Mouse (Mus musculus) stomach, embryonic 15.5 days (tissue): ENCODE data around the gene Tmcc3. TPM values are rescaled to one million over a fixed set of nuclear protein-coding genes. Genes with fewer than 3 reads are reported as not detected.

Experiments
- ATAC-seq: fragments of 200-750 bp; cut with Nextera tagmentation; 2 replicates; pipeline ENCODE4 v1.8.0; 2017; ENCODE audit warnings: low read depth, moderate number of reproducible peaks, moderate TSS enrichment; ENCODE audit not compliant: insufficient read depth, low FRiP score
- H3K27ac ChIP-seq: fragments of 300-500 bp; sonication (generic); 2 replicates; pipeline ENCODE4 v1.5.1; 2015; ENCODE audit warnings: mild to moderate bottlenecking, inconsistent platforms
- H3K27me3 ChIP-seq: fragments of 300-500 bp; sonication (generic); replicated peaks from 2 replicates; pipeline ENCODE4 v1.6.1; 2015; ENCODE audit warnings: inconsistent platforms
- H3K36me3 ChIP-seq: fragments of 300-500 bp; sonication (generic); 2 replicates; pipeline ENCODE4 v1.6.1; 2015; ENCODE audit warnings: inconsistent platforms
- H3K4me1 ChIP-seq: fragments of 300-500 bp; sonication (generic); 2 replicates; pipeline ENCODE4 v1.6.1; 2015; ENCODE audit warnings: inconsistent platforms
- H3K4me2 ChIP-seq: fragments of 300-500 bp; sonication (generic); 2 replicates; pipeline ENCODE4 v1.6.1; 2015; ENCODE audit warnings: mild to moderate bottlenecking, inconsistent platforms
- H3K4me3 ChIP-seq: fragments of 300-500 bp; sonication (generic); replicated peaks from 2 replicates; pipeline ENCODE4 v1.5.1; 2015; ENCODE audit warnings: inconsistent platforms
- H3K9ac ChIP-seq: fragments of 300-500 bp; sonication (generic); 2 replicates; pipeline ENCODE4 v1.6.1; 2015; ENCODE audit warnings: inconsistent platforms
- H3K9me3 ChIP-seq: fragments of 300-500 bp; sonication (generic); 2 replicates; pipeline ENCODE4 v1.6.1; 2016; ENCODE audit warnings: inconsistent platforms
- WGBS: fragments of 180-500 bp; shearing (Covaris S2); methylation state at CpG from one replicate; pipeline ENCODE4 v1.1.7; 2015; 5-methylcytosine and 5-hydroxymethylcytosine counted together
- polyA plus RNA-seq: library from polyadenylated mRNA; unstranded; fragments of >200 nt; fragmentation: Nextera tagmentation; extraction: Ambion mirVana; gene quantifications from 2 replicates; pipeline ENCODE4 v1.2.1, GENCODE M21; 2015

Tmcc3 gene
- polyA plus RNA-seq, 1 experiment from 2014 or later, result 9.9 TPM

- Histone ChIP-seq H3K9me3 (no peaks in the 10 kb centered on the region), H3K4me2 (no peak overlapping the region), H3K36me3 (no peaks in the 10 kb centered on the region), H3K27me3 (no peaks in the 10 kb centered on the region), H3K27ac (no peak overlapping the region), H3K4me3 (no peak overlapping the region), H3K9ac (no peak overlapping the region), H3K4me1 (no peaks in the 10 kb centered on the region)
- no peak for ATAC-seq
- WGBS, result 61% methylated on average over 9 of the region's 9 CpGs
These were observed 69.1 kb downstream of the Tmcc3 start for GRCm38 (mm10) chr10:94380662-94381392.

GRCm38 (mm10) chr10:94381393-94381740 lies 69.6 kb downstream of the Tmcc3 start:
- no peaks in the 10 kb centered on the region for H3K27me3 ChIP-seq
- H3K9me3 ChIP-seq, result no peaks in the 10 kb centered on the region
- H3K9ac ChIP-seq, result no peak overlapping the region
- H3K4me1 ChIP-seq, result no peaks in the 10 kb centered on the region
- H3K36me3 ChIP-seq, result no peaks in the 10 kb centered on the region
- H3K4me2 ChIP-seq, result no peak overlapping the region
- H3K27ac ChIP-seq, result no peak overlapping the region
- 80% methylated on average over 4 of the region's 4 CpGs for WGBS
- H3K4me3 ChIP-seq, result no peak overlapping the region
- no peak for ATAC-seq

DNA sequence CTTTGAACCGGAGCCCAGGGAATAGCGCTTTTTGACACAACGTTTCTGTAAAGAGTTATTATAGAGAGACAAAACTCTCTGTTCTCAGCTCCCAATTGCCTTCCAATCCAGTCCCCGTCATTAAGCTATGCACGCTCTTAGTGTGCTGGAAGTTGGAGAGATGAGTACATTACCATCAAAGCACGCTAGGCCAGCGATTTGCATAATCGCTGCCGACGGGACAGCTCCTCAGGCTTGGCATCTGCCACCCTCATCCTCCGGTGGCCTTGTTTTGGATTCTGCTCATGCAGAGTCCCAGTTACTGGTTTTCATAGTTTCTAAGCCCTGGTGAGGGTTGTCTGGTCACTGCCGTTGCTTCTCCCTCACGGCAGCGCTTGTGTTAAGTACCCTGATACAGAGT lies 70.9 kb downstream of the Tmcc3 start:
- no peak overlapping the region for H3K9ac ChIP-seq
- no peaks in the 10 kb centered on the region for H3K27me3 ChIP-seq
- ATAC-seq, result no peak
- H3K9me3 ChIP-seq, result no peaks in the 10 kb centered on the region
- no peak overlapping the region for H3K4me2 ChIP-seq
- H3K27ac ChIP-seq, result no peak overlapping the region
- no peak overlapping the region for H3K4me3 ChIP-seq
- H3K4me1 ChIP-seq, result no peaks in the 10 kb centered on the region
- no peaks in the 10 kb centered on the region for H3K36me3 ChIP-seq
- WGBS, result 92% methylated on average over 14 of the region's 14 CpGs

GRCm38 (mm10) chr10:94383565-94383964 lies 71.8 kb downstream of the Tmcc3 start:
- Histone ChIP-seq H3K9me3 (no peaks in the 10 kb centered on the region), H3K4me3 (no peak overlapping the region), H3K4me1 (no peaks in the 10 kb centered on the region), H3K27ac (no peak overlapping the region), H3K27me3 (no peaks in the 10 kb centered on the region), H3K36me3 (no peaks in the 10 kb centered on the region), H3K4me2 (no peak overlapping the region), H3K9ac (no peak overlapping the region)
- WGBS, result 85% methylated on average over 6 of the region's 6 CpGs
- ATAC-seq, result no peak

- H3K4me1 ChIP-seq, result no peaks in the 10 kb centered on the region
- no peaks in the 10 kb centered on the region for H3K9me3 ChIP-seq
- no peak overlapping the region for H3K9ac ChIP-seq
- H3K4me3 ChIP-seq, result no peak overlapping the region
- H3K4me2 ChIP-seq, result no peak overlapping the region
- no peaks in the 10 kb centered on the region for H3K36me3 ChIP-seq
- no peak for ATAC-seq
- WGBS, result 75% methylated on average over 6 of the region's 6 CpGs
- no peak overlapping the region for H3K27ac ChIP-seq
- H3K27me3 ChIP-seq, result no peaks in the 10 kb centered on the region
These were observed 77.5 kb downstream of the Tmcc3 start for GRCm38 (mm10) chr10:94389219-94389618.

DNA sequence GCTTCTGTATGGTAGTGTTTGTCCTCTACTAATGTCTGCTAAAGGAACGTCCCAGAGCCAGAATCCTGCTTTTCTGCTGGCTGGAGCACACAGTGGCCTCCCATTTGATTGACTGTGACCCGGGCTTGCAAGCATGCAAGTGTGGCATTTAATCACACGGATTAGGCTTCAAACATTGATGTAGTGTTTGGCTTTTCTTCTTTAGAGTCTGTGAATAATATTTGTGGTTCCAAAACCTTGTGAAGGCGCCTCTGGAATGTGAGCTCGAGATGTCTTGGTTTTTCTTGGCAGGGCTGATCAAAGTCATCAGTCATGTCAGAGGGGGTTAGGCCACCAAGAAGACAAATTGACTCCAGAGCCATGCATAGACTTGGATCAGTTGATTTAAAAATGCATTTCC lies 79.3 kb downstream of the Tmcc3 start:
- H3K4me1 ChIP-seq, result no peaks in the 10 kb centered on the region
- no peak overlapping the region for H3K27ac ChIP-seq
- H3K4me2 ChIP-seq, result no peak overlapping the region
- WGBS, result 44% methylated on average over 5 of the region's 5 CpGs
- no peak for ATAC-seq
- H3K9ac ChIP-seq, result no peak overlapping the region
- H3K4me3 ChIP-seq, result no peak overlapping the region
- H3K9me3 ChIP-seq, result no peaks in the 10 kb centered on the region
- no peaks in the 10 kb centered on the region for H3K36me3 ChIP-seq
- no peaks in the 10 kb centered on the region for H3K27me3 ChIP-seq

DNA sequence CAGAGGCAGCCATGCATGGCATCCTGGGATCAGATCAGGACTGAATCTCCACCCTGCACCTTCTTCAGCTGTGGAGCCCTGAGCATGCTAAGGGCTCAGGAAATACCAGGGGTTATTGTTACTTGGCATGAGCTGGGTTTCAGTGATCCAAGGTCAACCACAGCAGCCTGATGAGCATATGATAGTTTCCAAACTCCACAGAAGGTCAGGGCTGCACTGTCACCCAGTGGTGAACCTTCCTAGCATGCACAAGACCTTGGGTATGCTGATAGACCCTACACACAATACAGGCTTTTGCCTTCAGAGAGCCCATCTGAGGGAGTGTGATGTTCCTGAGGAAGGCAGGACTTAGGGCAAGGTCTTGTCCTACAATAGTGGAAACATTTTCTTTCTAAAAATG lies 82.5 kb downstream of the Tmcc3 start:
- no peak overlapping the region for H3K4me3 ChIP-seq
- no peaks in the 10 kb centered on the region for H3K27me3 ChIP-seq
- no peak overlapping the region for H3K4me2 ChIP-seq
- no peaks in the 10 kb centered on the region for H3K4me1 ChIP-seq
- no peaks in the 10 kb centered on the region for H3K9me3 ChIP-seq
- no peak overlapping the region for H3K27ac ChIP-seq
- no peaks in the 10 kb centered on the region for H3K36me3 ChIP-seq
- no peak for ATAC-seq
- no peak overlapping the region for H3K9ac ChIP-seq

- Histone ChIP-seq H3K4me3 (no peak overlapping the region), H3K4me1 (no peaks in the 10 kb centered on the region), H3K9me3 (no peaks in the 10 kb centered on the region), H3K27ac (no peak overlapping the region), H3K36me3 (no peaks in the 10 kb centered on the region), H3K27me3 (no peaks in the 10 kb centered on the region), H3K9ac (no peak overlapping the region), H3K4me2 (no peak overlapping the region)
- no peak for ATAC-seq
- 61% methylated on average over 11 of the region's 11 CpGs for WGBS
These were observed 86.3 kb downstream of the Tmcc3 start for GRCm38 (mm10) chr10:94397833-94398596.

DNA sequence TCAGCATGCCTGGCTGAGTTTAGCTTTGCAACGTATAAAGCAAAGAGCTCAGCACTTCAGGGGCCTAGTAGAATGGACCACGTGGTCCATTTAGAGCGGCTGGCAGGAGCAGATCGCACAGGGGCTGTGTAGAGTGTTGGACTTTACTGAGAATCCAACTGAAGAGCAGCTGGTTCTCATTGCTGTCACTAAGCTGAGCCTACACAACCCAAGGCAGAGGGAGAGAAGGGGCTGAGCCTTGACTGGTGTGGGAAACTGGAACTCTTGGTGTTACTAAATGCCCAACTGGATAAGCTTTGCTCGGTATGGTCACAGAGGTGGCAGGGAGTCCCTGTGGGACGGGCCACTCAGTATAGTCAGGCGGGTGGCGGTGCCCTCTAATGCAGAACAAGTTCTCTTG lies 89.1 kb downstream of the Tmcc3 start:
- ATAC-seq, result peak; percentile 53; the same call in 1 of the 2 replicates
- 63% methylated on average over 8 of the region's 8 CpGs for WGBS
- Histone ChIP-seq H3K4me2 (no peak overlapping the region), H3K27ac (peak overlapping the region; percentile 51; the same call in 1 of the 2 replicates), H3K9ac (no peak overlapping the region), H3K27me3 (no peaks in the 10 kb centered on the region), H3K9me3 (no peaks in the 10 kb centered on the region), H3K4me1 (no peaks in the 10 kb centered on the region), H3K36me3 (no peaks in the 10 kb centered on the region), H3K4me3 (no peak overlapping the region)

- WGBS, result 63% methylated on average over 3 of the region's 3 CpGs
- no peak for ATAC-seq
These were observed 93.7 kb downstream of the Tmcc3 start for GRCm38 (mm10) chr10:94405456-94405855.

GRCm38 (mm10) chr10:94406821-94407220 lies 95.1 kb downstream of the Tmcc3 start:
- no peaks in the 10 kb centered on the region for H3K4me1 ChIP-seq

More at GRCm38 (mm10) chr10:94405456-94405855, 93.7 kb downstream of the Tmcc3 start:
- Histone ChIP-seq H3K9ac (no peak overlapping the region), H3K36me3 (no peaks in the 10 kb centered on the region), H3K4me2 (no peak overlapping the region), H3K4me1 (no peaks in the 10 kb centered on the region), H3K4me3 (no peak overlapping the region), H3K27ac (no peak overlapping the region), H3K9me3 (no peaks in the 10 kb centered on the region), H3K27me3 (no peaks in the 10 kb centered on the region)

GRCm38 (mm10) chr10:94408356-94409146 lies 96.8 kb downstream of the Tmcc3 start:
- peak; percentile 54; the same call in 1 of the 2 replicates for ATAC-seq
- H3K36me3 ChIP-seq, result no peaks in the 10 kb centered on the region
- H3K4me2 ChIP-seq, result peak overlapping the region; percentile 63
- no peak overlapping the region for H3K27ac ChIP-seq
- WGBS, result 19% methylated on average over 22 of the region's 22 CpGs
- H3K4me3 ChIP-seq, result peak overlapping the region; percentile 35
- H3K27me3 ChIP-seq, result no peaks in the 10 kb centered on the region
- H3K9me3 ChIP-seq, result no peaks in the 10 kb centered on the region
- H3K9ac ChIP-seq, result peak overlapping the region; percentile 25; the same call in 1 of the 2 replicates
- peaks cover 3% of the 10 kb centered on the region; the same call in 1 of the 2 replicates for H3K4me1 ChIP-seq

More at GRCm38 (mm10) chr10:94406821-94407220, 95.1 kb downstream of the Tmcc3 start:
- Histone ChIP-seq H3K36me3 (no peaks in the 10 kb centered on the region), H3K9ac (no peak overlapping the region), H3K9me3 (no peaks in the 10 kb centered on the region), H3K4me3 (no peak overlapping the region), H3K4me2 (no peak overlapping the region), H3K27me3 (no peaks in the 10 kb centered on the region), H3K27ac (no peak overlapping the region)
- ATAC-seq, result no peak
- WGBS, result 89% methylated on average over 7 of the region's 7 CpGs
